8 mouse cellular contexts compared by ENCODE assay signal in the genomic region with DNA sequence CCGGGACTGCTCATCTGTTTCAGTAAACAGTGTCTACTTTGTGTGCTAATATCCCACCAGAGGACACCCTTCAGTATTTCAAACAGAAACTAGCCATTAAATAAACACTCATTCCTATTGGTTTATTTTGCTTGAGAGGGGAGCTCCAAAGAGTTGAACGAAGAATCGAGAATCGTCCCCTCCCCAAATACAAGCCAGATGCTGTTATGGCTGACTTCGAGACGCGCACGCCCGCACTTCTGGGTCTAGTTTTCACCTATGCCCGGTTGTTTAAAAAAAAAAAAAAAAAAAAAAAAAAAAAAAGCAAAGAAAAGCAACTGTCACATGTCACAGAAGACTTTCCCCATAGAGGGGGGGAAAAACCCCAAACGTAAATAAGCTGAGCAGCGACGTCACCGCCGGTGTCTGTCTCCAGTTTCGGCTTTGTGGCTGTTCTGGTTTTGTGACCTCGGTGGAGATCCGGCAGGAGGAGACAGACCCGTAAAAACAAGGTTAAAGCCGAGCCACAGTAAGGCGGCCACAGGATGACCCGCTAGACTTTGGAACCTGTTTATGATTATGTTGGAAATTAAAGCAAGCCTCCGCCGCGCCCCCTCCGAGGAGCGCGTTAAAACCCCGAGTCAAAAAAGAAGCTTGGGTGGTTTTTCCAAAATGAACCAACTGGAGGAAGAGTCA. TPM values are rescaled to one million over a fixed set of nuclear protein-coding genes. Genes with fewer than 3 reads are reported as not detected.
DNase-seq lines count a peak whose midpoint lies in the region; ATAC-seq and TF ChIP-seq lines count a peak whose summit lies in the region.

No protein-coding gene starts in this region.

- no peaks in the 10 kb centered on the region for H3K79me2 ChIP-seq in heart, adult 2 months (replicated peaks; ENCODE audit: control insufficient read depth, insufficient read depth, low read length)

- no peak for TF ChIP-seq EP300 in heart, adult 2 months (IDR thresholded peaks at IDR 0.05; ENCODE audit: insufficient read depth, low read depth, low read length)
- TF ChIP-seq EP300 in lung, postnatal 0 days (IDR thresholded peaks at IDR 0.05): peak; percentile 2; the same call in 1 of the 2 replicates

- DNase-seq in layer of hippocampus, postnatal 10 days (ENCODE audit: low spot score in 2 of 2): peak; percentile 19 to 25
- no peak for DNase-seq in layer of hippocampus, adult 11-12 months (ENCODE audit: low spot score)
- DNase-seq in brain, embryonic 14.5 days (ENCODE audit: low read depth): peak; percentile 57
- peak; percentile 68 to 74 for DNase-seq in heart, adult 2 months
- DNase-seq in kidney, adult 18-20 months: peak; percentile 73
- DNase-seq in lung, postnatal 0 days (ENCODE audit: low spot score): peak; percentile 85
- peak; percentile 65 for DNase-seq in retina, postnatal 1 day
- no peak for DNase-seq in left cerebral cortex, adult 18-20 months (ENCODE audit: low spot score in 2 of 2)

- peak overlapping the region; percentile 82 for H3K9ac ChIP-seq in heart, adult 2 months (ENCODE audit: low read depth, low read length)
- H3K9ac ChIP-seq in lung, postnatal 0 days (replicated peaks; ENCODE audit: low read depth): peak overlapping the region; percentile 89

- no peaks in the 10 kb centered on the region for H3K9me3 ChIP-seq in lung, postnatal 0 days (ENCODE audit: low read length)

- H3K4me3 ChIP-seq in heart, adult 2 months: peak overlapping the region; percentile 80
- peak overlapping the region; percentile 62 for H3K4me3 ChIP-seq in lung, postnatal 0 days (ENCODE audit: low read depth, low read length)

- H3K36me3 ChIP-seq in heart, adult 2 months (ENCODE audit: control insufficient read depth, insufficient read depth, low read length): no peaks in the 10 kb centered on the region
- no peaks in the 10 kb centered on the region for H3K36me3 ChIP-seq in lung, postnatal 0 days (ENCODE audit: insufficient read depth, low read length)

- H3K4me1 ChIP-seq in heart, adult 2 months (ENCODE audit: control insufficient read depth, insufficient read depth, low read length): peaks cover 2% of the 10 kb centered on the region
- no peaks in the 10 kb centered on the region for H3K4me1 ChIP-seq in lung, postnatal 0 days (ENCODE audit: insufficient read depth, low read depth, low read length)

- H3K27me3 ChIP-seq in heart, adult 2 months (ENCODE audit: control insufficient read depth, insufficient read depth, low read length): no peaks in the 10 kb centered on the region
- no peaks in the 10 kb centered on the region for H3K27me3 ChIP-seq in lung, postnatal 0 days (replicated peaks; ENCODE audit: insufficient read depth, low read length)

- peak overlapping the region; percentile 94 for H3K4me2 ChIP-seq in lung, postnatal 0 days (replicated peaks; ENCODE audit: low read depth, low read length)

- no peak for TF ChIP-seq POLR2A in brain, embryonic 14.5 days (IDR thresholded peaks at IDR 0.05; ENCODE audit: borderline replicate concordance, extremely low read depth, insufficient read depth, insufficient read length, poor library complexity, severe bottlenecking)
- no peak for TF ChIP-seq POLR2A in heart, adult 2 months (IDR thresholded peaks at IDR 0.05; ENCODE audit: insufficient read depth, low read depth, low read length)

- H3K27ac ChIP-seq in heart, adult 2 months: peak overlapping the region; percentile 96
- H3K27ac ChIP-seq in lung, postnatal 0 days (ENCODE audit: low read length): peak overlapping the region; percentile 98

- ATAC-seq in lung, postnatal 0 days: no peak; the same call in 1 of the 2 replicates

- WGBS in heart, adult 2 months: under 1% methylated on average over 29 of the region's 29 CpGs
- WGBS in lung, postnatal 0 days: under 1% methylated on average over 29 of the region's 29 CpGs

- intact Hi-C loops in heart, adult 2 months (cut with DNase I): loop anchor here (5.0 kb wide), 2 partner anchors 145 to 330 kb away; a partner anchor contains a TSS

- no peak for TF ChIP-seq CTCF in brain, embryonic 14.5 days (IDR thresholded peaks at IDR 0.05; ENCODE audit: borderline replicate concordance, extremely low read depth, insufficient read depth, insufficient read length)
- no peak for TF ChIP-seq CTCF in heart, adult 2 months (IDR thresholded peaks at IDR 0.05)
- peak; percentile 22; the same call in 1 of the 2 replicates for TF ChIP-seq CTCF in lung, postnatal 0 days (IDR thresholded peaks at IDR 0.05)

RNA-seq across cellular contexts. Expression of a gene that starts 1.2 kb away (rescaled TPM):
- total RNA-seq in layer of hippocampus, postnatal 10 days (2021): 1 to 10 TPM; 2.6 to 3.9 TPM
- 17.2 and 19.2 TPM in 2 replicates for polyA plus RNA-seq in brain, embryonic 14.5 days (2012; rRNA removed)
- 1 to 10 TPM; 3.0 to 4.0 TPM for total RNA-seq in heart, adult 2 months (2021)
- polyA plus RNA-seq in heart, adult 2 months (2012; rRNA removed): 8.6 and 14.0 TPM in 2 replicates
- polyA plus RNA-seq in lung, postnatal 0 days (2015; fragmentation: Nextera tagmentation; extraction: Ambion mirVana): 45.2 and 46.8 TPM in 2 replicates
- total RNA-seq in left cerebral cortex, adult 18-20 months (2021): 1 to 10 TPM; 2.3 to 2.6 TPM

Comparison
In these comparisons a context has a peak if more than half of its experiments do, and no peak if none do; other contexts are left out.
1. DNase-seq: peak in layer of hippocampus, postnatal 10 days (2 of 2), brain, embryonic 14.5 days (single experiment), heart, adult 2 months (2 of 2), kidney, adult 18-20 months (single experiment), lung, postnatal 0 days (single experiment) and retina, postnatal 1 day (single experiment); none in layer of hippocampus, adult 11-12 months (single experiment) and left cerebral cortex, adult 18-20 months (0 of 2).